Mouse (Mus musculus) liver, embryonic 14.5 days (tissue): ENCODE results near the gene Nploc4. TPM values are rescaled to one million over a fixed set of nuclear protein-coding genes. Genes with fewer than 3 reads are reported as not detected.

Source experiments
- ATAC-seq: fragments of 200-750 bp; cut with Nextera tagmentation; 2 replicates; pipeline ENCODE4 v1.8.0; 2017; ENCODE audit warnings: moderate number of reproducible peaks, mild to moderate bottlenecking, moderate library complexity; ENCODE audit not compliant: insufficient read depth
- DNase-seq, 3 experiments: peaks; one replicate each; pipeline ENCODE4 v3.0.0-alpha.2; 2012 to 2013; ENCODE audit warnings: low read depth in 3 of 3, low spot score in 3 of 3
- H3K27ac ChIP-seq: fragments of 300-500 bp; sonication (generic); 2 replicates; pipeline ENCODE4 v1.5.1; 2014; ENCODE audit warnings: moderate library complexity, mild to moderate bottlenecking, control low read depth, inconsistent platforms
- H3K27me3 ChIP-seq: fragments of 300-500 bp; sonication (generic); 2 replicates; pipeline ENCODE4 v1.6.1; 2014; ENCODE audit warnings: mild to moderate bottlenecking, low read length, moderate library complexity; ENCODE audit not compliant: control insufficient read depth, insufficient read depth
- H3K36me3 ChIP-seq: fragments of 300-500 bp; sonication (generic); replicated peaks from 2 replicates; pipeline ENCODE4 v1.6.1; 2014; ENCODE audit warnings: low read depth; ENCODE audit not compliant: control insufficient read depth, insufficient read depth
- H3K4me1 ChIP-seq, 2 experiments: fragments of 200-500 bp in 1 of 2; fragments of 300-500 bp in 1 of 2; sonication (generic) in 1 of 2; replicated peaks; 2 replicates each; pipeline ENCODE4 v1.6.1; 2012 to 2014; ENCODE audit warnings: antibody characterized with exemption in 1 of 2, inconsistent platforms in 1 of 2, low read length in 1 of 2; ENCODE audit not compliant: control insufficient read depth in 2 of 2, insufficient read depth in 2 of 2
- H3K4me2 ChIP-seq: fragments of 300-500 bp; sonication (generic); 2 replicates; pipeline ENCODE4 v1.6.1; 2014; ENCODE audit warnings: low read depth, mild to moderate bottlenecking, control low read depth, moderate library complexity
- H3K4me3 ChIP-seq, 2 experiments: fragments of 200-500 bp in 1 of 2; fragments of 300-500 bp in 1 of 2; sonication (generic) in 1 of 2; 2 replicates each; pipeline ENCODE4 v1.5.1; 2012 to 2014; ENCODE audit warnings: low read depth in 2 of 2, low read length in 2 of 2, mild to moderate bottlenecking in 2 of 2, control low read depth in 1 of 2, inconsistent platforms in 1 of 2, moderate library complexity in 1 of 2; ENCODE audit not compliant: insufficient read depth in 1 of 2
- H3K9ac ChIP-seq: fragments of 300-500 bp; sonication (generic); replicated peaks from 2 replicates; pipeline ENCODE4 v1.6.1; 2014; ENCODE audit warnings: mild to moderate bottlenecking, control low read depth, moderate library complexity
- H3K9me3 ChIP-seq: fragments of 300-500 bp; sonication (generic); 2 replicates; pipeline ENCODE4 v1.6.1; 2016; ENCODE audit warnings: low read length, mixed read lengths; ENCODE audit not compliant: control insufficient read depth
- CTCF ChIP-seq: IDR thresholded peaks from 2 replicates; pipeline ENCODE4 v1.5.1; 2016; ENCODE audit warnings: antibody characterized with exemption, low read depth, control low read depth
- EP300 ChIP-seq: IDR thresholded peaks from 2 replicates; pipeline ENCODE4 v1.6.1; 2016; ENCODE audit warnings: antibody characterized with exemption, low read depth
- WGBS: fragments of 180-500 bp; shearing (Covaris S2); extraction: QIAGEN DNeasy Blood & Tissue Kit; methylation state at CpG from one replicate; pipeline ENCODE4 v1.1.7; 2014; ENCODE audit not compliant: insufficient replicate concordance; 5-methylcytosine and 5-hydroxymethylcytosine counted together
- polyA plus RNA-seq, 2 experiments: library from polyadenylated mRNA; depleted of rRNA in 1 of 2; stranded (reverse) in 1 of 2; unstranded in 1 of 2; fragments of >200 nt; fragmentation: Nextera tagmentation in 1 of 2; extraction: Ambion mirVana in 1 of 2; gene quantifications; 2 replicates each; pipeline versions ENCODE4 v1.2.1 to v1.2.3; 2012 to 2014

Gene Nploc4
- polyA plus RNA-seq, 2 experiments = 21.1 to 21.2 TPM

DNA sequence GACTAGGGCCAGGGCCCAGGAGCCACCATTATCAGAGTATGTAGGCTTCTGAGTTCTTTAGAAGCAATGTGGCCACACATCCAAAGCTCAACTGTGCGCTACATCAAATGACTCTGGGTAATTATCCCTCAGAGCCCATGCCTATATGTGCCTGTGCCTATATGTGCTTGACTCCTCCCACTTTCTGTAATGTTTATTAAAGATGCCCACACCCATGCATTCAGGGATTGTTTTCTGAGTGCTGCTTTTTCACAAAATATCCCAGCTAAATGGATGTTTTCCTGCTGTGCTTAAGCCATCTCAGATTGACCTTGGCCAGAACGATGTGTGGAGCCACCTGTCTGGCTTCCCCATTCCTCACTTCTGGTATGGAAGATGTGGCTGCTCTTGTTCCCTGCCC is 26.0 kb upstream of the Nploc4 start:
- H3K4me3 ChIP-seq = no peak overlapping the region
- H3K9ac ChIP-seq = no peak overlapping the region
- no peaks in the 10 kb centered on the region for H3K27me3 ChIP-seq
- no peaks in the 10 kb centered on the region for H3K9me3 ChIP-seq
- 78% methylated on average over 2 of the region's 2 CpGs for WGBS
- H3K27ac ChIP-seq = no peak overlapping the region
- peaks cover 18% of the 10 kb centered on the region for H3K36me3 ChIP-seq
- ATAC-seq (no peak), DNase-seq (no peak)
- peaks cover 11 to 12% of the 10 kb centered on the region in 2 experiments for H3K4me1 ChIP-seq
- no peak overlapping the region for H3K4me2 ChIP-seq
- TF ChIP-seq CTCF (no peak), EP300 (no peak)

DNA sequence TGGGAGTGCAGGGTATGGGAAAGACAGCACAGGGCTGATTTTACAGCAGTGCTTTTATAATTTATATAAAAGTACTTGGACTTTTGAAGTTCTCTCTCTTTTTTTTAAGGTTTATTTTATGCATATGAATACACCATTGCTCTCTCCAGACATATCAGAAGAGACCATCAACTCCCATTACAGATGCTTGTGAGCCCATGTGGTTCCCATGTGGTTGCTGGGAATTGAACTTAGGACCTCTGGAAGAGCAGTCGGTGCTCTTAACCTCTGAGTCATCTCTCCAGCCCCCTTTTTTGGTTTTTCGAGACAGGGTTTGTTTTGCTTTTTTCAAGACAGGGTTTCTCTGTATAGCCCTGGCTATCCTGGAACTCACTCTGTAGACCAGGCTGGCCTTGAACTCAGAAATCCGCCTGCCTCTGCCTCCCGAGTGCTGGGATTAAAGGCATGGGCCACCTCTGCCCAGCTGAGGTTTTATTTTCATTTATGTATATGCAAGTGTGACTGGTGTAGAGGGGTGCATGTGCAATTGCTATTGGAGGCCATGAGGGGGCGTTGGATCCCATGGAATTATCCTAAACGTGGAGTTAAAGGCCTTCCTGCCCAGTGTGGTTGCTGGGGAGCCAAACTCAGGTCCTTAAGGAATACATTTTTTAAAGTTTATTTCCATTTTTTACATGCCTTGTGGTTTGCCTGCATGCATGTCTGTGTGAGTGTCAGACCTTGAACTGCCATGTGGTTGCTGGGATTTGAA is 21.5 kb upstream of the Nploc4 start:
- 27% methylated on average over 6 of the region's 6 CpGs for WGBS
- peak overlapping the region; percentile 92 for H3K9ac ChIP-seq

DNA sequence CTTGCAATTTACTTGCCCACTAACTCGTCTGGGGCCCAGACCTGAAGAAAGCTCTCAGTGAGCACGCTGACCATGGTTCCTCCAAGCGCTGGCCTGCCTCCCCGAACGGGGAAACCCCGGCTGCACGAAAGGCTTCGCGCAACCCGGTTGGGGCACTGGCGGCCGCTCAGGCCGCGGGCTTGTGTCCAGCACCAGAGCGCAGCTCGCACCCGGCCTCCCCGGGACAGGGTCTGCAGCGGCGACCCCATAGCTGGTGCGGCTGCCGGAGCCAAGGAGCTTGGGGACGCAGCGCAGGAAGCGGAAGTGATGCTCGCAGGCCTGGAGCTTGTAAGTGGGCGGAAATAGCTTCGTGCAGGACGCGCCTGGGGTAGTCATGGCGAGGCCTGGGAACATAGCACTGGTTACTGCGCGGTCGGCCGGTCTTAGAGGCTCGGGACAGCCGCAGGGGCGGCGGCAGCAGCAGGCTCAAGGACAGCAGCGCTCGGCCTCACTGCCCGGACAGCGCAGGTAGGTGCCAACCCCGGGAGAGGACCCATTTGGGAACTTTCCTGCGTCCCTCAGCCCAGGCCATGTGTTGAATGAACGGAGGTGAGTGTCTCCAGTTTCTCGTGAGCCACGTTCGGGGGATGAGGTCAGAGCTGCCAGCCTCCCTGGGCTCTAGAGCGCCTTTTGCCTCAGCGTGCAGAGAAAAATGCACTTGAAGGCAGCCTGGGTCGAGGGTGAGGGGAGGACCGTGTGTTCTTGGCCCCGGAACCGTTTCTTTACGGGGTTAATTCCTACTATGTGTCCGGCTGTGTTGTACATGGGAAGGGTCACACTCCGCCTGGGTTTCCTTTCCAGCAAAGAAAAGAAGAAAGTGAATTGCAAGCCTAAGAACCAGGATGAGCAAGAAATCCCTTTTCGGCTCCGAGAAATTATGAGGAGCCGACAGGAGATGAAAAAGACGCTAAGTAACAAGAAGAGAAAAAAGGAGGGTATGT is 20.6 kb upstream of the Nploc4 start, which contains the start of the genes Oxld1 and Ccdc137:
Oxld1 (minus strand) TSS at position 297 of the 980 bp plus-strand sequence.
Ccdc137 (plus strand) TSS at position 344 of the 980 bp plus-strand sequence.
- Histone ChIP-seq H3K4me2 (peak within 1 kb of the TSS; percentile 73), H3K27me3 (no peaks in the 10 kb centered on the region), H3K36me3 (peaks cover 18% of the 10 kb centered on the region), H3K9me3 (no peaks in the 10 kb centered on the region), H3K4me1 (peaks cover 22 to 29% of the 10 kb centered on the region in 2 experiments), H3K4me3 (peak within 1 kb of the TSS; percentile 88 to 98), H3K27ac (peak within 1 kb of the TSS; percentile 77), H3K9ac (peak within 1 kb of the TSS; percentile 92)
- 2% methylated on average over 62 of the region's 62 CpGs for WGBS
- peak; percentile 82 for ATAC-seq
- no peak for TF ChIP-seq EP300
- no peak for TF ChIP-seq CTCF
- peak; percentile 62 to 67 (median 66) for DNase-seq

More for the DNA sequence above, 21.5 kb upstream of the Nploc4 start:
- DNase-seq (peak in 1 of 3 experiments; percentile 41), ATAC-seq (no peak)
- peak overlapping the region; percentile 77; the same call in 1 of the 2 replicates for H3K27ac ChIP-seq
- peak overlapping the region; percentile 73 for H3K4me2 ChIP-seq
- H3K4me3 ChIP-seq = peak overlapping the region; percentile 88 to 98
- H3K27me3 ChIP-seq = no peaks in the 10 kb centered on the region
- TF ChIP-seq CTCF (peak; percentile 67), EP300 (no peak)
- peaks cover 22 to 29% of the 10 kb centered on the region in 2 experiments for H3K4me1 ChIP-seq
- peaks cover 18% of the 10 kb centered on the region for H3K36me3 ChIP-seq
- H3K9me3 ChIP-seq = no peaks in the 10 kb centered on the region

DNA sequence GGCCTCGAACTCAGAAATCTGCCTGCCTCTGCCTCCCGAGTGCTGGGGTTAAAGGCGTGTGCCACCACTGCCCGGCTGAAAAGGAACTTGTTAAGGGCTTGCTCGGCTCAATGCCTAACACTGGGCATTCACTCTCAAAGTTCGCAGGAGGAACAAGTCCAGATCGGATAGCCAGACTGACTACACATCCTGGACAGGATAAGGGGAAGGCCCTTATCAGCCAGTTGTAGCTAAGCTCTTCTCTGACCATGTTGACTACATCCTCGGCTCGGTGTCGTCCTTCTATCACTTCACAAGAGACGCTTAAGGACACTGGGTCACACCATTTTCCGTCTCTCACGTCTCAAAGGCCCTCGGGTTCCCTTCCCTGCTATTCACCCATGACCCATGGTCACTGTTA is 19.9 kb upstream of the Nploc4 start:
- ATAC-seq = peak; percentile 45
- WGBS = 6% methylated on average over 14 of the region's 14 CpGs

More for the DNA sequence above, 19.9 kb upstream of the Nploc4 start:
- H3K27ac ChIP-seq = peak overlapping the region; percentile 77
- peak in 2 of 3 experiments; percentile 18 to 41 for DNase-seq
- TF ChIP-seq EP300 = no peak
- TF ChIP-seq CTCF = no peak
- H3K9me3 ChIP-seq = no peaks in the 10 kb centered on the region
- peak overlapping the region; percentile 92 for H3K9ac ChIP-seq
- peaks cover 18% of the 10 kb centered on the region for H3K36me3 ChIP-seq
- peak overlapping the region; percentile 73 for H3K4me2 ChIP-seq
- H3K4me1 ChIP-seq = peaks cover 22 to 29% of the 10 kb centered on the region in 2 experiments
- no peaks in the 10 kb centered on the region for H3K27me3 ChIP-seq
- peak overlapping the region; percentile 88 to 98 for H3K4me3 ChIP-seq
